9 mouse cellular contexts compared by ENCODE assay signal in genomic region chr3:149184136-149184551, GRCm38 (mm10).
A peak's percentile ranks its signal among the peaks of the same experiment; 100 is the strongest.
DNase-seq lines count a peak whose midpoint lies in the region; ATAC-seq and TF ChIP-seq lines count a peak whose summit lies in the region.
"Had no signal": no experiment of that assay in that cellular context is flagged by ENCODE, and none has a peak within 500 bp of the region (broad histone marks: within the 10 kb centered on the region; RNA-seq: fewer than 3 reads in every experiment).

No protein-coding gene starts in this region.

- no peaks in the 10 kb centered on the region for H3K9me3 ChIP-seq in heart, embryonic 15.5 days (replicated peaks)
- no peaks in the 10 kb centered on the region for H3K9me3 ChIP-seq in embryonic facial prominence, embryonic 12.5 days
- H3K9me3 ChIP-seq in limb, embryonic 11.5 days (ENCODE audit: control insufficient read depth, low read length): no peaks in the 10 kb centered on the region
- H3K9me3 ChIP-seq in midbrain, embryonic 16.5 days (replicated peaks; ENCODE audit: control insufficient read depth, low read length, poor library complexity, severe bottlenecking): no peaks in the 10 kb centered on the region

- H3K4me3 ChIP-seq in heart, embryonic 15.5 days: no peak overlapping the region; the same call in 1 of the 2 replicates
- no peak overlapping the region for H3K4me3 ChIP-seq in heart, adult 2 months
- H3K4me3 ChIP-seq in embryonic facial prominence, embryonic 12.5 days: peak overlapping the region; percentile 3; the same call in 1 of the 2 replicates
- no peak overlapping the region for H3K4me3 ChIP-seq in limb, embryonic 11.5 days (ENCODE audit: low read depth, low read length)
- H3K4me3 ChIP-seq in midbrain, embryonic 16.5 days (ENCODE audit: low read depth, low read length): no peak overlapping the region

- DNase-seq in heart, adult 2 months: no peak
- DNase-seq in limb, embryonic 11.5 days (ENCODE audit: low spot score): peak; percentile 66
- no peak for DNase-seq in adrenal gland, postnatal 14 days
- no peak for DNase-seq in thymus, postnatal 14 days
- no peak for DNase-seq in c-Kit-positive CD71-positive TER-119-positive erythroid progenitor cells, embryonic 14.5 days (ENCODE audit: low spot score)
- DNase-seq: right cerebral cortex, postnatal 14 days had no signal

- WGBS in heart, embryonic 15.5 days: 9% methylated on average over 12 of the region's 12 CpGs
- 44% methylated on average over 12 of the region's 12 CpGs for WGBS in heart, adult 2 months
- 9% methylated on average over 12 of the region's 12 CpGs for WGBS in embryonic facial prominence, embryonic 12.5 days
- 6% methylated on average over 12 of the region's 12 CpGs for WGBS in limb, embryonic 11.5 days
- 9% methylated on average over 12 of the region's 12 CpGs for WGBS in midbrain, embryonic 16.5 days

- no peak for ATAC-seq in heart, embryonic 15.5 days (replicated peaks; ENCODE audit: insufficient number of reproducible peaks, insufficient read depth, low FRiP score, low read depth)
- peak; percentile 35; the same call in 1 of the 2 replicates for ATAC-seq in embryonic facial prominence, embryonic 12.5 days (ENCODE audit: insufficient number of reproducible peaks, insufficient read depth, low FRiP score, low TSS enrichment)
- ATAC-seq in limb, embryonic 11.5 days (ENCODE audit: insufficient number of reproducible peaks, low FRiP score, low TSS enrichment, low read depth): peak; percentile 26; the same call in 1 of the 2 replicates
- ATAC-seq in midbrain, embryonic 16.5 days: peak; percentile 45; the same call in 1 of the 2 replicates

- no peak for TF ChIP-seq POLR2A in heart, adult 2 months (IDR thresholded peaks at IDR 0.05; ENCODE audit: insufficient read depth, low read depth, low read length)

- peak overlapping the region; percentile 51 for H3K4me2 ChIP-seq in heart, embryonic 15.5 days
- peak overlapping the region; percentile 41 for H3K4me2 ChIP-seq in embryonic facial prominence, embryonic 12.5 days (replicated peaks)
- H3K4me2 ChIP-seq in limb, embryonic 11.5 days (ENCODE audit: low read depth, severe bottlenecking): peak overlapping the region; percentile 45
- peak overlapping the region; percentile 38 for H3K4me2 ChIP-seq in midbrain, embryonic 16.5 days (ENCODE audit: low read length)

- H3K27me3 ChIP-seq in heart, embryonic 15.5 days: no peaks in the 10 kb centered on the region
- no peaks in the 10 kb centered on the region for H3K27me3 ChIP-seq in heart, adult 2 months (ENCODE audit: control insufficient read depth, insufficient read depth, low read length)
- no peaks in the 10 kb centered on the region for H3K27me3 ChIP-seq in embryonic facial prominence, embryonic 12.5 days
- no peaks in the 10 kb centered on the region for H3K27me3 ChIP-seq in limb, embryonic 11.5 days (ENCODE audit: control insufficient read depth, insufficient read depth, low read length)
- no peaks in the 10 kb centered on the region for H3K27me3 ChIP-seq in midbrain, embryonic 16.5 days (ENCODE audit: control insufficient read depth, insufficient read depth, low read depth, low read length)

- peaks cover 11% of the 10 kb centered on the region; the same call in 1 of the 2 replicates for H3K4me1 ChIP-seq in heart, embryonic 15.5 days (replicated peaks)
- no peaks in the 10 kb centered on the region; the same call in 1 of the 2 replicates for H3K4me1 ChIP-seq in heart, adult 2 months (ENCODE audit: control insufficient read depth, insufficient read depth, low read length)
- peaks cover 7% of the 10 kb centered on the region; the same call in 1 of the 2 replicates for H3K4me1 ChIP-seq in embryonic facial prominence, embryonic 12.5 days
- peaks cover 9% of the 10 kb centered on the region for H3K4me1 ChIP-seq in limb, embryonic 11.5 days (ENCODE audit: control insufficient read depth, insufficient read depth, low read length)
- peaks cover 3% of the 10 kb centered on the region for H3K4me1 ChIP-seq in midbrain, embryonic 16.5 days (ENCODE audit: control insufficient read depth, insufficient read depth, low read length)

- no peak overlapping the region for H3K27ac ChIP-seq in heart, embryonic 15.5 days
- no peak overlapping the region for H3K27ac ChIP-seq in heart, adult 2 months
- peak overlapping the region; percentile 82 for H3K27ac ChIP-seq in embryonic facial prominence, embryonic 12.5 days
- 0 out of 2 replicates have a peak overlapping the region, but pooled peaks have one; percentile 45 for H3K27ac ChIP-seq in limb, embryonic 11.5 days (replicated peaks; ENCODE audit: low read depth, low read length)
- H3K27ac ChIP-seq in midbrain, embryonic 16.5 days (ENCODE audit: low read length): no peak overlapping the region

- H3K36me3 ChIP-seq in heart, embryonic 15.5 days: no peaks in the 10 kb centered on the region
- H3K36me3 ChIP-seq in heart, adult 2 months (ENCODE audit: control insufficient read depth, insufficient read depth, low read length): peaks cover 2% of the 10 kb centered on the region; the same call in 1 of the 2 replicates
- H3K36me3 ChIP-seq in embryonic facial prominence, embryonic 12.5 days: no peaks in the 10 kb centered on the region
- no peaks in the 10 kb centered on the region for H3K36me3 ChIP-seq in limb, embryonic 11.5 days (ENCODE audit: control insufficient read depth, insufficient read depth, low read length)
- H3K36me3 ChIP-seq in midbrain, embryonic 16.5 days (ENCODE audit: control insufficient read depth, insufficient read depth, low read length): no peaks in the 10 kb centered on the region

- no peaks in the 10 kb centered on the region for H3K79me2 ChIP-seq in heart, adult 2 months (replicated peaks; ENCODE audit: control insufficient read depth, insufficient read depth, low read length)

- intact Hi-C loops in heart, adult 2 months (cut with DNase I): loop anchor here (10.0 kb wide), 1 partner anchor 1799 kb away; no protein-coding TSS in a partner anchor

- no peak overlapping the region for H3K9ac ChIP-seq in heart, embryonic 15.5 days
- no peak overlapping the region for H3K9ac ChIP-seq in heart, adult 2 months (ENCODE audit: low read depth, low read length)
- no peak overlapping the region for H3K9ac ChIP-seq in embryonic facial prominence, embryonic 12.5 days
- H3K9ac ChIP-seq in limb, embryonic 11.5 days (ENCODE audit: low read length): peak overlapping the region; percentile 37
- no peak overlapping the region for H3K9ac ChIP-seq in midbrain, embryonic 16.5 days (ENCODE audit: low read depth, low read length)

- no peak for TF ChIP-seq EP300 in heart, adult 2 months (IDR thresholded peaks at IDR 0.05; ENCODE audit: insufficient read depth, low read depth, low read length)

- TF ChIP-seq CTCF in heart, adult 2 months (IDR thresholded peaks at IDR 0.05): no peak

Comparison
In these comparisons a context has a peak if more than half of its experiments do, and no peak if none do; other contexts are left out.
1. H3K27ac ChIP-seq: peak in embryonic facial prominence, embryonic 12.5 days (single experiment) and limb, embryonic 11.5 days (single experiment); none in heart, embryonic 15.5 days (single experiment), heart, adult 2 months (single experiment) and midbrain, embryonic 16.5 days (single experiment).
2. Peak in every context shown above with its lines, with median percentiles within 50 percentile points of each other: H3K4me2 ChIP-seq.